Mouse (Mus musculus): ENCODE measurements around the gene Obscn.

The Obscn gene

GRCm38 (mm10) chr11:59135904-59136452 lies at the start of gene Obscn:
Obscn (minus strand) TSS chr11:59136402.
- peak; percentile 26 for DNase-seq

- no peak for DNase-seq
Observed at GRCm38 (mm10) chr11:59185490-59185889, 49.3 kb upstream of the Obscn start.

GRCm38 (mm10) chr11:59183821-59184220 lies 47.6 kb upstream of the Obscn start:
- peak; percentile 49 for DNase-seq

- DNase-seq = no peak
Observed at GRCm38 (mm10) chr11:59182864-59183331, 46.7 kb upstream of the Obscn start, which contains the start of gene Gjc2. Gjc2 (minus strand) TSS chr11:59183213.

- DNase-seq = no peak
Observed at GRCm38 (mm10) chr11:59176921-59177320, 40.7 kb upstream of the Obscn start.

GRCm38 (mm10) chr11:59176475-59176874 lies 40.3 kb upstream of the Obscn start:
- no peak for DNase-seq

GRCm38 (mm10) chr11:59174189-59174838 lies 38.1 kb upstream of the Obscn start:
- DNase-seq = no peak

GRCm38 (mm10) chr11:59170549-59170948 lies 34.3 kb upstream of the Obscn start:
- DNase-seq = no peak

GRCm38 (mm10) chr11:59169807-59170206 lies 33.6 kb upstream of the Obscn start:
- no peak for DNase-seq

- no peak for DNase-seq
Observed at GRCm38 (mm10) chr11:59165616-59166241, 29.5 kb upstream of the Obscn start.

- no peak for DNase-seq
Observed at GRCm38 (mm10) chr11:59164384-59164783, 28.2 kb upstream of the Obscn start.

GRCm38 (mm10) chr11:59163255-59164236 lies 27.3 kb upstream of the Obscn start, which contains the start of gene Iba57:
Iba57 (minus strand) TSS chr11:59163739.
- DNase-seq = peak; percentile 98

GRCm38 (mm10) chr11:59162443-59163254 lies 26.4 kb upstream of the Obscn start:
- DNase-seq = no peak

GRCm38 (mm10) chr11:59161398-59161797 lies 25.2 kb upstream of the Obscn start:
- DNase-seq = no peak

GRCm38 (mm10) chr11:59159558-59159957 lies 23.4 kb upstream of the Obscn start:
- DNase-seq = no peak

GRCm38 (mm10) chr11:59159099-59159498 lies 22.9 kb upstream of the Obscn start:
- no peak for DNase-seq

- DNase-seq = no peak
Observed at GRCm38 (mm10) chr11:59155900-59156299, 19.7 kb upstream of the Obscn start.

- no peak for DNase-seq
Observed at GRCm38 (mm10) chr11:59154220-59154619, 18.0 kb upstream of the Obscn start.

GRCm38 (mm10) chr11:59151729-59152128 lies 15.5 kb upstream of the Obscn start:
- no peak for DNase-seq

- DNase-seq = no peak
Observed at GRCm38 (mm10) chr11:59149302-59149701, 13.1 kb upstream of the Obscn start.

- DNase-seq = no peak
Observed at GRCm38 (mm10) chr11:59142962-59143361, 6.8 kb upstream of the Obscn start.

Measured in right cerebral cortex, postnatal 14 days (tissue).